ENCODE assay signal across 8 mouse cellular contexts in genomic region chr9:14215171-14215782, GRCm38 (mm10). TPM values are rescaled to one million over a fixed set of nuclear protein-coding genes. Genes with fewer than 3 reads are reported as not detected.
DNase-seq lines count a peak whose midpoint lies in the region; ATAC-seq and TF ChIP-seq lines count a peak whose summit lies in the region.

No protein-coding gene starts in this region.

- no peak overlapping the region for H3K4me3 ChIP-seq in liver, embryonic 13.5 days (replicated peaks)
- no peak overlapping the region for H3K4me3 ChIP-seq in thymus, adult 2 months (ENCODE audit: control insufficient read depth, insufficient read depth, low read length)

- H3K4me1 ChIP-seq in liver, embryonic 13.5 days (replicated peaks) = peaks cover 12% of the 10 kb centered on the region
- no peaks in the 10 kb centered on the region for H3K4me1 ChIP-seq in thymus, adult 2 months (replicated peaks; ENCODE audit: control insufficient read depth, insufficient read depth, low read length)

- no peaks in the 10 kb centered on the region for H3K27me3 ChIP-seq in liver, embryonic 13.5 days
- no peaks in the 10 kb centered on the region for H3K27me3 ChIP-seq in thymus, adult 2 months (ENCODE audit: control insufficient read depth, insufficient read depth, low read length)

- intact Hi-C loops in gastrocnemius, postnatal 14 days (cut with DNase I; ENCODE audit: low total_unique reads) = no loop called here

- H3K27ac ChIP-seq in liver, embryonic 13.5 days = no peak overlapping the region
- H3K27ac ChIP-seq in thymus, adult 2 months (ENCODE audit: control insufficient read depth, insufficient read depth, low read length) = no peak overlapping the region

- H3K4me2 ChIP-seq in liver, embryonic 13.5 days = no peak overlapping the region

- H3K36me3 ChIP-seq in liver, embryonic 13.5 days = no peaks in the 10 kb centered on the region
- H3K36me3 ChIP-seq in thymus, adult 2 months (ENCODE audit: control insufficient read depth, insufficient read depth, low read length) = no peaks in the 10 kb centered on the region

- peak; percentile 2 for DNase-seq in cerebellum, adult 9-10 months
- DNase-seq in cerebellum, postnatal 25 days = no peak
- peak; percentile 57 for DNase-seq in urinary bladder, postnatal 14 days (ENCODE audit: low spot score)
- DNase-seq in urinary bladder, postnatal 10 days (ENCODE audit: low spot score) = no peak
- DNase-seq in liver, embryonic 13.5 days = peak; percentile 3
- DNase-seq in thymus, adult 2 months = no peak
- no peak for DNase-seq in gastrocnemius, postnatal 14 days
- no peak for DNase-seq in spleen, postnatal 4 days (ENCODE audit: low spot score in 2 of 2)

- no peaks in the 10 kb centered on the region for H3K9me3 ChIP-seq in liver, embryonic 13.5 days (replicated peaks)

- no peak for TF ChIP-seq POLR2A in thymus, adult 2 months (IDR thresholded peaks at IDR 0.05; ENCODE audit: control insufficient read depth, extremely low read depth, insufficient read depth, low read length, poor library complexity)

- TF ChIP-seq CTCF in thymus, adult 2 months (IDR thresholded peaks at IDR 0.05; ENCODE audit: borderline replicate concordance, control insufficient read depth, extremely low read depth, insufficient read depth, low read length, poor library complexity) = no peak

- ATAC-seq in liver, embryonic 13.5 days (ENCODE audit: low read depth) = peak; percentile 55

- WGBS in liver, embryonic 13.5 days (ENCODE audit: insufficient replicate concordance) = 40% methylated on average over 5 of the region's 5 CpGs
- 68% methylated on average over 5 of the region's 5 CpGs for WGBS in thymus, adult 2 months

- no peak overlapping the region for H3K9ac ChIP-seq in liver, embryonic 13.5 days

RNA-seq across cellular contexts. Expression of gene Sesn3, which starts 59.6 kb away (rescaled TPM):
- 1.8 and 3.3 TPM in 2 replicates for polyA plus RNA-seq in liver, embryonic 13.5 days (2015; fragmentation: Nextera tagmentation; extraction: Ambion mirVana)
- polyA plus RNA-seq in thymus, adult 2 months (2012; rRNA removed) = 23.6 and 55.7 TPM in 2 replicates
- 10 to 100 TPM; 31.2 to 42.4 TPM for total RNA-seq in gastrocnemius, postnatal 14 days (2021)

Comparison
In these comparisons a context has a peak if more than half of its experiments do, and no peak if none do; other contexts are left out.
1. DNase-seq: peak in cerebellum, adult 9-10 months (single experiment), urinary bladder, postnatal 14 days (single experiment) and liver, embryonic 13.5 days (single experiment); none in cerebellum, postnatal 25 days (0 of 2), urinary bladder, postnatal 10 days (single experiment), thymus, adult 2 months (single experiment), gastrocnemius, postnatal 14 days (single experiment) and spleen, postnatal 4 days (0 of 2).